Mouse (Mus musculus) embryonic fibroblast, embryonic 13.5 days (primary cell): ENCODE measurements around the gene Defb20.

Source experiments
- CTCF ChIP-seq: IDR thresholded peaks from 2 replicates; pipeline ENCODE4 v1.5.1; 2011; ENCODE audit warnings: mild to moderate bottlenecking, control low read depth, low read length, moderate library complexity, borderline replicate concordance; ENCODE audit not compliant: insufficient read depth
- POLR2A ChIP-seq: IDR thresholded peaks from 2 replicates; pipeline ENCODE4 v1.6.1; 2011; ENCODE audit warnings: low read depth, mild to moderate bottlenecking, control low read depth, low read length, moderate library complexity

- TF ChIP-seq POLR2A (no peak), CTCF (peak; percentile 9; the same call in 1 of the 2 replicates)
Measured at GRCm38 (mm10) chr2:152493151-152493550, 16.3 kb downstream of the Defb20 start.
